20 mouse cellular contexts compared by ENCODE assay signal in the genomic region with DNA sequence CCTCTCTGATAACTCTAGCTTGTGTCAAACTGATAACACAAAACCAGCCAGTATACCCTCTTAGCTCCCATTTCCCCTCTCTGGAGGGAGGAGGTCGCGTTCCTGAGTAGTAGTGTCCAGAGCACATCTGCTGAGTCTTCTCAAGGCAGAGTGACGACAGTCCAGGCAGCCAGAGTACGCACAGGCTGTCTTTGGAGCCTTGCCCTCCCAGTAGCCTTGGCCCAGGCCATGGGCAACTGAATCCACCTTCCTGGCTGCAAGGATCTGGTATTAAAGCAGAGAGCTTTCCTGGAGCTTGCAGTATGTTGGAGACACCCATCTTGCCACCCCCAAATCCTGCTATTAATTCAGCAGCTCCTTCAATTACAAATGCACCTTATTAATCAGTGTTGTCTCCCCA.
A peak's percentile ranks its signal among the peaks of the same experiment; 100 is the strongest.
DNase-seq lines count a peak whose midpoint lies in the region; TF ChIP-seq lines count a peak whose summit lies in the region.
"Had no signal": no experiment of that assay in that cellular context is flagged by ENCODE, and none has a peak within 500 bp of the region (broad histone marks: within the 10 kb centered on the region; RNA-seq: fewer than 3 reads in every experiment).

No protein-coding gene starts in this region.

- TF ChIP-seq CTCF in E14TG2a.4 (conservative IDR thresholded peaks at IDR 0.05; ENCODE audit: low read length): no peak

- peak; percentile 12 for DNase-seq in adrenal gland, adult 8-10 months
- DNase-seq in adrenal gland, adult (ENCODE audit: inconsistent age in 2 of 2, low spot score in 1 of 2): no peak
- peak; percentile 56 for DNase-seq in gastrocnemius, postnatal 25 days
- DNase-seq in gastrocnemius, adult 18-20 months (ENCODE audit: low spot score): no peak
- no peak for DNase-seq in left cerebral cortex, adult 8-10 months (ENCODE audit: low spot score in 2 of 2)
- DNase-seq: adrenal gland, postnatal 10 days; adrenal gland, postnatal 25 days; B cell, adult 2 months; cerebellum, adult 11 months; cerebellum, adult 18-20 months; cerebellum, adult 8-10 months; cerebellum, adult 9-11 months; cerebellum, postnatal 14 days; cerebellum, postnatal 36 days; forebrain, postnatal 0 days had no signal

- H3K9me3 ChIP-seq in E14TG2a.4 (ENCODE audit: low read length): no peaks in the 10 kb centered on the region
- H3K9me3 ChIP-seq: embryonic facial prominence, embryonic 10.5 days; embryonic facial prominence, embryonic 12.5 days; forebrain, embryonic 13.5 days; forebrain, embryonic 15.5 days had no signal

- 0 out of 2 replicates have a peak overlapping the region, but pooled peaks have one; percentile 29 for H3K4me3 ChIP-seq in E14TG2a.4 (replicated peaks; ENCODE audit: low read length)
- H3K4me3 ChIP-seq: embryonic facial prominence, embryonic 10.5 days; embryonic facial prominence, embryonic 12.5 days; forebrain, embryonic 13.5 days; forebrain, embryonic 15.5 days had no signal

- peaks cover 96% of the 10 kb centered on the region for H3K4me1 ChIP-seq in E14TG2a.4 (replicated peaks; ENCODE audit: low read depth, low read length)
- H3K4me1 ChIP-seq: embryonic facial prominence, embryonic 12.5 days had no signal

- H3K36me3 ChIP-seq in E14TG2a.4 (ENCODE audit: insufficient read depth, low read length): peaks cover 98% of the 10 kb centered on the region
- H3K36me3 ChIP-seq: embryonic facial prominence, embryonic 10.5 days; embryonic facial prominence, embryonic 12.5 days; forebrain, embryonic 15.5 days had no signal

- H3K27me3 ChIP-seq in E14TG2a.4 (ENCODE audit: insufficient read depth, low read length): no peaks in the 10 kb centered on the region
- H3K27me3 ChIP-seq: forebrain, embryonic 13.5 days; forebrain, embryonic 15.5 days had no signal

Comparison
In these comparisons a context has a peak if more than half of its experiments do, and no peak if none do; other contexts are left out.
1. DNase-seq: peak in adrenal gland, adult 8-10 months (single experiment) and gastrocnemius, postnatal 25 days (single experiment); none in adrenal gland, adult (0 of 2), gastrocnemius, adult 18-20 months (single experiment) and left cerebral cortex, adult 8-10 months (0 of 2).